Mouse (Mus musculus): ENCODE results near the gene Itih4.

The Itih4 gene

DNA sequence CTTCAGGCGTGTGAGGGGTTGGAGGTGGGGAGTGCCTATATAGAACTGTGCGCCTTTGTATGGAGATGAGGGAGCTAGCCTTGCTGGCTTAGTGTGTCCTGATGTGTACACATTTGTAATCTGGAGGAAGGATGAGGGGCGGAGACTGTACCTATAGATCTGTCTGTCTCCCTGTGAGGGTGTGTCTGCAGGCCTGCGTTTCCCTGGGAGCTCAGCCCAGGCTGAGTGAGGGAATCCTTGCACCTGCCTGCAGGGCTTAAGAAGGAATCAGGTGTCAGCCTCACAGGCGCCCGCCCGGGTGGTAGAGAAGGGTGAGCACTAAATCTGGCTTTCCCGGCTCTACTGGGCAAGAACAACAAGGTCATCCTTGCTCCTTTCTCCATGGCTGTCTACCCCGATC, 6.5 kb upstream of the Itih4 start:
- no peak for DNase-seq (ENCODE audit: low spot score)

DNA sequence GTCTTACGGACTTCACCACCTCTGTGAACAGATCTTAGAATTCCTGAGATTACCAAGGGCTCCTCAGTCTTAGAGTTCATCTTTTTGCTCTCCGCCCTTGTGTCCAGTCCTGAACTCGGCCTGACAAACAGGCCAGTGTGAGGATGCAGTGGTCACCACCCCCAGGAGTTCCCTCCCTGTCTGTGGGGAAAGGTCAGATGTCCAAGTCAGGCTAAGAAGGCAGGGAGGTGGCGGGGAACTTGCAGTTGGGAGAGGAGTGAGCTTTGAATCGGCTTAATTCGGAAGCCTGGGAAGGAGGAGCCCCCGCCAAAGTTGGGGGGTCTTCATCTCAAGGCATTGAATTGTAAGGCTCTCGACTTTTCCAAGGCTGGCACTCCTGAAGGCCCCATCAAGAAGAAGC, 6.0 kb upstream of the Itih4 start:
- DNase-seq (ENCODE audit: low spot score), result no peak

DNA sequence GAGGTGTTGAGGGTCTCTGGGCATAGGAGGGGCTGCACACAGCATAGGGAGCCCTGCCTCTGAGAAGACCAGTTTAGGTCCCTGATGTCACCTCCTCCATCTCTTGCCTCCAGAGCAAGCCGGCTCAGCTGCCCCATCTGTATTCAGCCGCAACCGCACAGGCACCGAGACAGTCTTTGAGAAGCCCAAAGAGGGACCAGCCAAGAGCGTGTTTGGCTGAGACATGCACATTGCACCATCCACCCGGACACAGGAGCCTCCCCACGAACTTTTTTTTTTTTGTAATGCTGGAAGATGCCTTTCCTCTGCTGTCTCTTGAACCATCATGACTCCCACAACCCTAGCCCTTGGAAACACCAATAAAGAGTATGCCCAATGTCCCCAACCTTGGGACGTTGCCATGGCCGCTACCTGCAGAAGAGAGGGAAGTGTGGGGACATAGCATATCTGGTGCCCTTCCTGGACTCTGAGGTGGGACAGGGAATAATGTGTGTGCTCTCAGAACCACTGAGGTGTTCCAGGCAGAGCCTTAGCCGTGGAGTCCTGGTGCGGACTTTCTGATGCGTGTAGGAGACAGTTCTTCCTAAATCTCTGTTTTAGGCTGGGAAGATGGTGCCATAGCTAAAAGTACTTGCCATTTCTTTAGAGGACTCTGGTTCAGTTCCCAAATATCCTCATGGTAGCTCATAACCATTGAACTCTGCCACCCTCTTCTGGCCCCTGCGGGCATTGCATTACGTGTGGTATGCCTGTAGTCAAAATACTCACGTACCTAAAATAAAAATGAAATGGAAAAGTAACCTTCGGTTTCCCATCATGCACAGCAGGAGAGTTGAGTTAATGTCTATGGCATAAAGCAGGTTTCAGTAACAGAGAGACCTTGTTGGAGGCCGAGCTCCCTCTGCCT, 5.2 kb upstream of the Itih4 start:
- DNase-seq (ENCODE audit: low spot score), result no peak

DNA sequence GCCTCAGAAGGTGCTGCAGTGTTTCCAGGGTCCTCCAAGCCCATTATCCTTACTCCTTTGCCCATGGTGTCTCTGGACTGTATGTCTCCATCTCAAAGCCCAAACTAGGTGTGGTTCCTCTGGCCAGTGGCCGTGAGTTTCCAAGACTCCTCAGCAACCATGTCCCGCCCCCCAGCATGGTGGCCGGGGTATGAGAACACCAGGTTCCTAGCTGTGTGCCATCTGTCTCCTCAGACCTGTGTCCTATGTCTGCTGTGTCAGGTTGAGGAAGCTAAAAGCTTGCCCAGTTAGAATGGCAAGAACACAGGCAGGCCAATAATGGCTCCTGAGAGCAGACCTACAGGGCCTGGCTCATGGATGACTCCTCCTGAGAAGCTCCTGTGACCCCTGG, 4.6 kb upstream of the Itih4 start:
- DNase-seq (ENCODE audit: low spot score), result no peak

DNA sequence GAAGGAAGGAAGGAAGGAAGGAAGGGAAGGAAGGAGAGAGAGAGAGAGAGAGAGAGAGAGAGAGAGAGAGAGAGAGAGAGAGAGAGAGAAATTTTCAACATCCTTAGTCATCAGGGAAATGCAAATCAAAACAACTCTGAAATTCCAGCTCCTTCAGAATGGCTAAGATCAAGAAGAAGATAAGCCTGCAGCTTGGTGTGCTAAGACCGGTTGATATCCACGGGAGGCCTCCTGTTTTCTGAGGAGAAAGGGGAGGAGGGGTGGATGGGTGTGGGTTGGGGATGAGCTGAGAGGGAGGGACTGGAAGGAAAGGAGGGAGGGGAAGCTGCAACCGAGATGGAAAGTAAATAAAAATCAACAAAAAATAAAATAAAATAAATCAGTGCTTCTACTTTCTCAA, 978 bp upstream of the Itih4 start:
- DNase-seq (ENCODE audit: low spot score), result no peak

DNA sequence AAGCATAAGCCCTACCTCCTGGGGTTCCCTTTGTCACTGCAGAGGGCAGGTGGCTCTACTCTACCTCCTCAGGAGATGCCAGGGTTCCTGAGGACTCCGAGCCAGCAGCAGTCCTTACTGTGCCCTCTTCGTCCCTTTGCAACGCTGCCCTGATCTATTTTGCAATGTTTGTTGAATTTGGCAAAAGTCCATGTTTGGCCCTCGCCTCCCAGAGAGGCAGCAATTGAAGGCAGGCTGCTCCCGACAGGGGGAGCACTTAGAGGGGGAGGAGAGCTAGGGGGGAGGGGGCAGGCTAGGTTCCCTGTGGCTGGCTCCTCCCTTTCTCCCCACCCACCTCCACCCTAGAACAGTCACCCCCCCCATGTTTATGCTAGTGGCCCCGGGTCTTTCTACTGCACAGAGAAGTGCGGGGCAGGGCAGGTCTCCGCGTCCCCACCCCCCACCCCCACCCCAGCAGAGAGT, 2.0 kb downstream of the Itih4 start:
- DNase-seq (ENCODE audit: low spot score), result no peak

DNA sequence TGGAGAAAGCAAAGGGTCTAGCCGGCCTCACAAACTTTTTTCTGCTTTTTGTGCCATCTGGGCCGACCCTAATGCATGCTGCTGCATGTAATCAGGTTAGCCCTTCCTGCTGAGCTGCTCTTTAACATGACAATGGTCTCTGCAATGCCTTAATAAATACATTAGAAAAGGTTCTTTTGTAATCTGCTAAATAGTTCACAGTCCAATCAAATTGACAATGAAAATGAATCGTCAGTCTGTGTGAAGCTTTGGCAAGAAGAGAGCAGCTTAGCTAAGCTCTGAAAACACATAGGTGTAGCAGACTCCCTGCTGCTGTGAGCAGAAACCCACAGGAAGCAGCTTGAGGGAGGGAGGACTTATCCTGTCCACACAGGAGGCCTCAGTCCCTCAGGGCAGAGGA, 13.7 kb downstream of the Itih4 start:
- DNase-seq (ENCODE audit: low spot score), result no peak

DNA sequence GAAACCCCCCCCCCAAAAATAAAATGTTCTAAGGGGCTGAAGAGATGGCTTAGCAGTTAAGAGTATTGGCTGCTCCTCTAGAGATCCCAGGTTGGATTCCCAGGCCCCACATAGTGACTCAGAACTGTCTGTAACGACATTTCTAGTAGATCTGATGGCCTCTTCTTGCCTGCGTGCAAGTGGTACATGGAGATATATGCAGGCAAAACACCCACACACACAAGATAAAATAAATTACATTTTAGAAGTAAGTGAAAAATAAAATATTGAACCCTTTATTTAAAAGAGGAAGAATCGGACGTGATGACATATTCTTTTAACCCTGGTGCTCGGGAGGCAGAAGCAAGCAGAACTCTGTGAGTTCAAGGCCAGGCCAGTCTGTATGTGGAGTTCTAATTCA, 16.4 kb downstream of the Itih4 start:
- no peak for DNase-seq (ENCODE audit: low spot score)

DNA sequence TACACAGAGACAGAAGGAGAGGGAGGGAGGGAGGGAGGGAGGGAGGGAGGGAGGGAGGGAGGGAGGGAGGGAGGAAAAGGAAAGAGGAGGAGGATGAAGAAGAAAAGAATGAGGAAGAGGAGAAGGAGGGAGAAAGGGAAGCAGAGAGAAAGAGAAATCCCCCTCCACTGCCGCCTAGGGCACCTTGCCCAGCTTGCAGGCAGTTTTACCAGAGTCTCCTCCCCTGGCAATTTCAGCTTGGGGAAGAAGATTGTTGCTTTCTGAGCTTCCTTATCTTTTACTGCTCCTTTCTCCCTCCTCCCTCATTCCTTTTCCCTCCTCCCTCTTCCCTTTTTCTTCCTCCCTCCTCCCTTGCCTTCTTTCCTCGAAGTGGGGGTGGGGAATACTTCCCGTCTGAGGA, 16.8 kb downstream of the Itih4 start:
- no peak for DNase-seq (ENCODE audit: low spot score)

DNA sequence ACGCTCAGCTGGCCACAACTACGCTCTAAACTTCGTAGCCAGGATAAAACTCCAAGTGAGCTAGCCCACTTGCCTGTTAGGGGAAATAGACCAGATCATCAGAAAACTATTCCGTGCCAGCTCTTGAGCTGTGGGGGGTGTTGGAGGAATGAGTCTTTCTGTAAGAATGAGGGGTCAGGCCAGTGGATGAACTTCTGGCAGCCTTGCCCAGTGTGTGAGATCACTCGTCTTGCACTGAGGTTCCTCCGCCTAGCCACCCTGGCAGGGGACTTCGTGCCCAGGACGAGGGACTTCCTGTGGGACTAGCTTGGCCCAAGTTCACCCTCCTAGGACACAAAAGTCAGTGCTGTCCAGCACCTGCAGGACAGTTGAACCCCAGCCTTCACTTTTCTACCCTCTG, 18.0 kb downstream of the Itih4 start:
- DNase-seq (ENCODE audit: low spot score), result no peak

DNA sequence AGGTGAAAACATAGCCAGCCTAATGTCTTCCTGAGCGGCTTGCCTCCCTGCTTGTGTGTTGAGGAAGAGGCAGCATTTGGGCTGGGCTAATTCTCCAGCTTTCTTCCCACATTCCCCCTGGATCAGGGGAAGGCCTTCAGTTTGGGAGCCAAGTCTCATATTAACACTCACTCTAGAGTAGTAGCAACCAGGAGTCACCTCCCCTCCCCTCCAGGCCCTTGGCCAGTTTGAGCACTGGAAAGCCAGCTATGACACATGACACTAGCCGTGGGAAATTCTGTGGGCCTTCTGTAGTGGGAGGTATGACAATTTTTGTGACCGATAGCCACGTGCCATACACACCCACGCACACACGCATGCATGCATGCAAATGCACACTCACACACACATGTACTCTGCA, 19.7 kb downstream of the Itih4 start:
- DNase-seq (ENCODE audit: low spot score), result no peak

DNA sequence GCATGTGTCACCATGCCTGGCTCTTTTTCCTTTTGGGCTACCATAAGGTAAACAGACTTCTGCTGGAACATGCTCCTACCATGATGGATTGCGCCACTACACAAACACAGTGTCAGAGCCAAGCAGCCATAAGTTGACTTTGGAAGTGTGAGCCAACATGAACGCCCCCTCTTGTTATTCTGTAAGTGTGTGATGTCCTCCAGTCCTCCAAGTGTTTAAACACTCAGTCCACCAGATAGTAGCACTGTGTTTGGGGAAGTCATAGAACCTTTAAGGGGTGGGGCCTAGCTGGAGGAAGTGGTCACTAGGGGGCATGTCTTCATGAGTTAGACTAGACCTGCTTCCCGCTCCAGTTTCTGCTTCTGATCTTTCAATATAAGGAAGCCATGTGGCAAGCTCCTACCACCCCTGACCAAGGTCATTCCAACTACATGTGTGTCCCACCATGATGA, 21.6 kb downstream of the Itih4 start:
- DNase-seq (ENCODE audit: low spot score), result no peak

DNA sequence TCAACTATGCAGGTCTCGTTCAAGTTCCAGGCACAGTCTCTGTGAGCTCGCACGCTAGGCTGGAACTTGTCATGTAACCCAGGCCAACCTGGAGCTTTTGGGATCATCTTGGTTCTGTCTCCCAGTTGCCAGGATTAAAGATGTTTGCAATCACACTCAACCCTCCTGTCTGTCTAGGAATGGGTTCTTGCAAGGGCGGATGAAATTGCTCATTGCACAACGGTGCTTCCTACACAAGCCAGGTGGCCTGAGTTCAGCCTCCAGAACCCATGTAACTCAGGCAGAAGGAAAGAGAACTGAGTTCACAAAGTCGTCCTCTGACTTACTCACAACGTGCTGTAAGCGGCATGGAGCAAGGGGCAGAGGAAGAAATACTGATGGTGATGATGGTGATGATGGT, 24.9 kb downstream of the Itih4 start:
- no peak for DNase-seq (ENCODE audit: low spot score)

DNA sequence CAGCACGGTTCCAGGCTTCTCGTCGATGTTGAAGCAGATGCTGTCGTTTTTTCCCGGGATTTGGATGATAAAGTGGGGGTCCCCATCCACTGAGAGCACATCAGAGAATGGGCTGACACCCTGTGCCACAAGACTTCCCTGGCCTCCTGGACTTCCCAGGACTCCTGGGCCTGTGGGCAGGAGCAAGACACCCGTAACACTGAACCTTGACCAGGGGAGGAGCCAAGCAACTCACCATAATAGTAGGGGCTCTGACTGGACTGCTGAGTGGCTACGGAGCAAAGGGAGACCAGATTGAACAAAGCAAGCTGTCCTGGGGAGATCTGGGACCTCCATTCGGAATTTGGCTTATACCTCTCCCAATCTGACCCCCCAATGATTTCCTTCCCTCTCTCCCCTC, 26.4 kb downstream of the Itih4 start:
- DNase-seq (ENCODE audit: low spot score), result no peak

DNA sequence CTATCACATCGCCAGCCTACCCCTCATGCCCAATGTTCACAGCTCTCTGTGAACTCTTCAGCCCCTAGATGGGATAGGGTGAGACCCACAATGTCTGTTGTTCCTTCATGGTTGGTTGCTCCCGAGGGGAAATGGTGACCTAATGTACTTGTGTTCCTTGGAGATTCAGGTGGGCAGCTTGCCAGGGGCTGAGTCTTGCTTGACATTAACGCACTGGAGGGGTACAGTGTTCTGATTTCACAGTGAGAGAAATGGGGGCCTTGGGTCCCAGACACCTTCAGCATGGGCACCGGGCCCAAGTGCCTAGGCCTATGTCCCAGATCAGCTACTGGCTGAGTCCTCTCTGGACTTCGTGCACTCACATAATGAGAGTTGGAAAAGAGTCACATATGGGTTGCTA, 27.1 kb downstream of the Itih4 start:
- no peak for DNase-seq (ENCODE audit: low spot score)

DNA sequence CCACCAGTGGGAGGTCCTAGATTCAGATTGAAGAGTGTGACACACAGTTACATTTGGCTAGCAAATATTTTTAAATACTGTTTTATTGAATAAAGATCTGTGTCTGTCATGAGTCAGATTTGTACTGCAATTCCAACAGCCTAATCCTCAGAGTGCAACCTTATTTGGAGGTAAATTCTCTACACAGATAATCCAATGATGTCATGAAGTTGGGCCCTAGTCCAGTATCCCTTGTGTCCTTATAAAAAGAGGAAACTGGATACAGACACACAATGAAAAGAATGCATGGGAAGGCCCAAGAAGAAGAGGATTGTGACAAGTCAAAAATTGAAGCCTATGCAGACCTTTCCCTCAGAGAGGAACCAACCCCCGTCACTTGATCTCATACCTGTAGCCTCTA, 30.2 kb downstream of the Itih4 start:
- DNase-seq (ENCODE audit: low spot score), result no peak

DNA sequence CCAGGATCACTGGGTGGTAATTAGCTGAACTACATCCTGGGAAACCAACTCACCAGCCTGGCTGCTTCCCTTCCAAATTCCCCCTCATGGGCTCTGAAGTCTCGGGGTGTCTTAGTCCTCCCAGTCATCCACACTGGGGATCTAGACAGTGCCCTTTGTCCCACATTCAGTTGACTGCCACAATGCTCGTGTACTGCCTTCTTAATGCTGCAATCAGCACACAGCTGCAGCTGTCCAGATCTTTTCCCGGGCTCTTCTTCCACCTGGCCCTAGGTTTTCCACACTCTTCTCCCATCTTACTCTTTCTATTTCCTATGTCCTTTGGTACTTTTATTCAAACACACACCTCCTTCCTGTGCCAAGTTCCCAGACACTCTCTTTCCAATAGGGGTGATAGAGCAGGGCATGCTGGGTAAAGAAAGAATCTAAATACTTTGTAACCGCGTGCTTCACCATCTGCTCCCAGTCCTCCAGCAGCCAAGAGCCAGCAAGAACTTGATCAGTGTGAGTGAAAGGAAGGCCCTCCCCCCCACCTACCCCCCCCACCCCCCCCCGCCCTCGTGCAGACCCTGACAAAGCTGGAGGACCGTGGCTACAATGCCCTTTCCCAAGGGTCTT, 35.9 kb downstream of the Itih4 start:
- DNase-seq (ENCODE audit: low spot score), result no peak

DNA sequence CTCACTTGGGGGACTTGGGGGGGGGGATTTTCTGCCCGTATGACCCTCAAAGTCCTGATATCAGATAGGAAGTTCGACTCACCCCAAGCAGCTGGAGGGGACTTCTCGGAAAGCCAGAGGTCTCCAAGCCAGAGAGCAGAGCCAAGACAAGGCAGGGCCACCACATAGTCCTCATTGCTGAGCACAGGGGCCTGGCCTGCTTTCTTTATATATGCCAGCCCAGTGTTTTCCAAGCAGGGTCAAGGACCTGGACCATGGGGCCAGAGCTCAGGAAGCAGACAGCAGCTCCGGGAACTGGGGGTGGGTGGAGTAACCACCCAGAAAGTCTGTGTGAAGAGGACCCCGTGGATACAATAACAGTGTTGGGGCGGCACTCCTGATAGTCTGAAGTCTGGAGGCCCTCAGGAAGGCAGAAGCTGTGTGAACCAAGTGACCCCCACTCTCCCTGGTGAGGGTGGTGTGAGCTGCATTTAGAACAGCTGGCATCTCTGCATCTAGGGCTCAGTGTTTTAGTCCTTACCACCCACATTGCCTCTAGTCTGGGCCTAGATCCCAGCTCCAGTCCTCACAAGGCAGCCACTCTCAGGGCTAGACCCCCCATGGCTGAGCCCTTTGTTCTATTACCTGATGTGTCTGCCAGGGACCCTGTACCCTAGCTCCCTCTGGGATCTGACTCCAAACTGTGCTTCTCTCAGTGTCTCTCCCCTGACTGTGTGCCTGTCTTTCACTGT, 37.3 kb downstream of the Itih4 start, which contains the start of gene Itih3:
Itih3 (minus strand) TSS at position 386 of the 731 bp plus-strand sequence.
- DNase-seq (ENCODE audit: low spot score), result no peak

DNA sequence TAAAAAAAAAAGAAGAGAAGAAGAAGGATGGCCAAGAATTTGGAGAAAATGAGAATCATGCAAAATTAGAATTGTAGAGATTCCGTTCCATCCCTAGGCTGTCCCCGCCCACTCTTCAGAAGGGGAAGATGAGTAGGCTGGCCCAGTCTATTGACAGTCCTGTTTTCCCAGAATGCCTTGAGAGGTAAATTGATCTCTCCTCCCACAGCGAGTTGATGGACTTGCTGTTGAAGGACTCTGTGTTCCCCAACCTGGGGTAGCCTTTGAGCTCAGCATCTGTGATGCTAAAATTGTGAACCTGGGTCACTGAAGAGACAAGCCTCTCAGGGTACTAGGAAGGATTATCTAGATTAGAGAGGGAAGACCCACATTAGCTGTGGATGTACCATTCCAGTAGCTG, 39.2 kb downstream of the Itih4 start:
- no peak for DNase-seq (ENCODE audit: low spot score)

DNA sequence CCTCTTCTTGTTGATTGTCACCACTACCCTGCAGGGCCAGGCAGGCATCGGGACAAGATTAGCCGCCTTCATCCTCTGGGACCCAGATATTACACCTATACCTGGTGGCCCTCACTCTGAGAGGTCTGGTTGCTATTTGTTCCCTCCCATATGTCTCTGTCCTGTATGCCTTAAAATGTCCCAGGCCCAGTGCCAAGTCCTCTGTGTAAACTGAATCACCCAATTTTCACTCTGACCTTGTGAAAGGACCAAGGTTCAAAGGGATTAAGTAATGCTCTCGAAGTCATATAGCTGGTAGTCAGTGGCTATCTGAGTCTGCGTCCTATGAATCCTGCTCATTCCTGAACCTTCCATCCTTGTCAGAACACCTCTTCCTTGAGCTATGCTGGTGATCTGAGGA, 44.1 kb downstream of the Itih4 start:
- DNase-seq (ENCODE audit: low spot score), result no peak

DNA sequence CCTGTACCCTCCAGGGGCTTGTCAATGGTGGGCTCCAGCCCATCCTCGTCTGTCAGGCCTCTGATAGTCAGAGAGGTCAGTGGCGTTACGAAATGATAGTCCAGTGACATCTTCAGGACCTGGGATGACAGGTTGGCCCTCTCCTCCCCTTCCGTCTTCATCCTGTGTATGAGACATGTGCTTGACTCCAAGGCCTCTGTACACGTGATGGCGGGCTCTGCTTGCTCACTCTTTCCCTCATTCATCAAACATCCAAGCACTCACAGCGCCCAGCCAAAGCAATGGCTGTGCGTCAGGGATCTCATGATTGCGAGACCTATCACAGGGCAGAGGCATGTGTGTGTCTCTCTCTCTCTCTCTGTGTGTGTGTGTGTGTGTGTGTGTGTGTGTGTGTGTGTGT, 47.1 kb downstream of the Itih4 start:
- no peak for DNase-seq (ENCODE audit: low spot score)

DNA sequence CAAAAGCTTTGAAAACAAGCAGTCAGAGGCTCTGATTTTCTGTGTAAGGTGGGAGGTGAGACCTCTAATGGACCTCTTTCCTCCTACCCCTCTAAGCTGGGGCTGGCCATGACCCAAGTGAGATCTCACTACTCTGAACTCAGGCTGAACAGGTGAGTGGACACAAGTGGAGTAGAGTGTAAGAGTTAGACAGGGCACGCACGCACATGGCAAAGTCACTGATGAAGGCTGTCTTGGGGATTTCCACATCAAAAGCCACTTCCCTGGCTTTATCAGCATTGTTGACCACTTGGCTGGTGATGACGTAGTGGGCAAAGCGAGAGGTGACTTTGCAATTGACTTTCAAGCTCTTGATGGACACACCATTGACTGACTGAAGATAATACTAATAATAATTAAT, 56.0 kb downstream of the Itih4 start:
- no peak for DNase-seq (ENCODE audit: low spot score)

DNA sequence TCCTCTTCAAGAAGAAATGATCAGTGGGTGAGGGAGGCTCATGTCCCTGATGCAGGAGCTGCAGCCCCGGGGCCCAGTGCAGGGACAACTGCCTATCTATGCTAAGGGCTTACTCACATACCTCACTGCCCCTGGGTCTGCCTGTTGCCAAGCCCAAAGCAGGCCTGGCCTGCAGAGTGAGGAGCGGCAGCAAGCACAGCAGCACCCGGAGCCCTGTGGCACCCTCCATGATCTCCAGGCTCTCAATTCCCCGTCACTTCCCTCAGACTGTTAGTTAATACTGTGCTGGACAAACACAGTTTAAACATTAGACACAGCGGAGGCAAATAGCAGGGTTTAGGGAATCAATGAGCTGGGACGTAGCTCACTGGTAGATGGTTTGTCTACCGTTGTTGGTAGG, 56.8 kb downstream of the Itih4 start, which contains the start of gene Itih1:
Itih1 (minus strand) TSS at position 252 of the 400 bp plus-strand sequence.
- DNase-seq (ENCODE audit: low spot score), result no peak

All from T-cell, adult 2 months (primary cell).